Mouse (Mus musculus) frontal cortex, postnatal 36 days (tissue): Measurements from ENCODE around the gene Pcdh15.
A peak's percentile ranks its signal among the peaks of the same experiment; 100 is the strongest.

Experiments
- DNase-seq, 2 experiments: peaks; one replicate each; pipeline ENCODE4 v3.0.0; 2022; ENCODE audit warnings: low spot score in 2 of 2

Gene Pcdh15

DNA sequence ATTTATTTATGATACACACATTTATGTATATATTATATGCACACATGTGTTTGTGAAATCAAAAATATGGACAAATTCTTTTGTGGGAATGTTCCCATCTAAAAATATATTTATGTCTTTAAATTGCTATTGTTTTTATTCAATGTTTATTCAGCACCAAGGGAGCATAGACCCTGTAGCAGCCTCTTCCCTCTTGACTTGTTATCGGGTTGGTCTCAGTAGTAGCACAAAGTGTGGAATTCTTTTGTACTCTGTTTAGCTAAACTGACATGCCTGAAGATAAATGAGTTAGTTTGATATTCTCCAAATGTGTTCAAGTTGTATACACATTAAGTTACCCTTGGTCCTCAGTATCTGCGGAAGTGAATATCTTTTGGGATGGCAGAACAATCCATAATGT, 848.7 kb downstream of the Pcdh15 start:
- no peak for DNase-seq

DNA sequence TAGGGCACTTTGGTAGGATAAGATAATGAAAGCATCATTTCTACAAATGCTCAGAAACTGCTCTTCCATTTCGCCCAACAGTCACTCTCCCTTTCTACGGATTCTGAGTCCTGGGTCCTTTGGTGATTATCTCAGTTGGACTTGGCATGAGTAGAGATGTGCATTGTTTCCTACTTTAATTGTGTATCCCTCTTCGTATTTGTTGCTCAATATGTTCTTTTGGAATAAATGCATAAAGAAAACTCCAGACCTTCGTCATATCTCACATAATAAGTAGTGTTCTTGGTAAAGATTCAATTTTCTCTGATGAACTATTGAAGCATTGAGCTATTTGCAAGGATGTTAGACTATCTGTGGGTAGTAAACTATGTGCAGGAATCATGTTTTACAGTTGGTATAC, 854.2 kb downstream of the Pcdh15 start:
- DNase-seq: no peak

DNA sequence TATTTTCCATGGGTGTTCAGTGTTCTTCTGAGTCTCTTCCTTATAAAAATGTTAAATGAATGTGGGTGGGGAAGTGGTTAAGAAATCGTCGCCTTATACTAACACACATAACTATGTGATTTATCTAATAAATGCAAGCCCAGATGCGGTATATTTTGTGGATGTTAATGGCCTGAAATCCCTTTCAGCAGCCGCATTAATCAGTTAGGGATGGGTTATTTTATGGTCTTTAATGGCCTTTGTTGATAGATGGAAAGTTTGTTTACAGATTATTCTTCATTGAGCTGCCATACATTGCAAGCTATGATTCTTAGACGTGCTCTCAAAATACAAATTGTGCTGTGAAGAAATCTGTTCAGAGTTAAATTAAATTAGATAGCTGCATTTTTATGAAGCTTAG, 884.9 kb downstream of the Pcdh15 start:
- no peak for DNase-seq

DNA sequence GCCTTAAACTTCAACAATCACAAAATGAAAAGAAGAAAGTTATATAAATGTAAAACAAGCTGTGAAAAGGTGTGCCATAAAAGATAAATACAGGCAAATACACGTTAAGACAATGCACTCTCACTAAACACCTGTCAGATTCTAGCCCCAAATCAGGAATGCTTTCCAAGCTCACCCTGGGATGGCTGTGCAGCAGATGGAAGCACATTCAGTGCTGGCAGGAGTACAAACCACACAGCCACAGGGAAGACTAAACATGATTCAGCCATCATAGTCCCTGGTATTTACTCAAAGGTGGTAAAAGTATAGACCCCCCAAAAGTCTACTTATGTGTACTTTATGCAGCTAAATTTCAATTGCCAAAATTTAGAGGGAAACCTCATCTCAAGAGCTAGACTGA, 909.7 kb downstream of the Pcdh15 start:
- no peak for DNase-seq

DNA sequence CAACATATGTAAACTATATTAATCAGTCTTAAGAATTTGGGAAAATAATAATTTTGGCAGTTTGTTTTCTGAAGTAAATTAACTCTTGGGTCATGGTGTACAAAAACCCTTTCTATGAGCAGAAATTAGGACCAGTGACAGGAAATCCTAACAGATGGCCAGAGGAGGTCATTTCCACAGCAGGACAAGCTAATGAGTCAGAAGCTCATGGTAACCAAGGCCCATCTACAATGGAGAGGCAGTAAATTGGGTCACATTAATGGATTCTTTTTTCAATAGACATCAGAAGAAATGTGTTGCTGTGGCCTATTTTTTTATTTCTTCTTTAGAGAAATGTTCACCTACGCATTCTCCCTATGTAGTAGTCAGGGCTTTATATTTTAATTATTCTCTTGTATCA, 923.9 kb downstream of the Pcdh15 start:
- DNase-seq: no peak

DNA sequence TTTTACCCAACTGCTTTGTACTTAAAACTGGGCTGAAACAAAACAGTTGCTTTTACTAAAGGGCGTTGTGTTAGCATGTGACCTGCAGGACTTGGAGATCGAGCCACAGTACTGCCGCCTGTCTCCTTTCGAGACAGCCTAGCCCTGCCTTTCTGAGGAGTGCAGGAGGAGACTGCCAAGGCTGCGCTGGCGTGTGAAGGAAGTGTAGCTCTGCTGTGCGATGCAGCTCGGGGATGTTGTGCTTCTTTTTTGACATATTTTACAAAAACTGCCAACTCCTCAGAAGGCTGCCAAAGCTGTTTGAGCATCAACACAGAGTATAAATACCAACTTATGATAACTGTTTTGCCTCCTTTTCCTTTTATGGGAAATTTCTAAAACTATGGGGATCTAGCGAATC, 953.9 kb downstream of the Pcdh15 start:
- peak; percentile 40 to 56 for DNase-seq

DNA sequence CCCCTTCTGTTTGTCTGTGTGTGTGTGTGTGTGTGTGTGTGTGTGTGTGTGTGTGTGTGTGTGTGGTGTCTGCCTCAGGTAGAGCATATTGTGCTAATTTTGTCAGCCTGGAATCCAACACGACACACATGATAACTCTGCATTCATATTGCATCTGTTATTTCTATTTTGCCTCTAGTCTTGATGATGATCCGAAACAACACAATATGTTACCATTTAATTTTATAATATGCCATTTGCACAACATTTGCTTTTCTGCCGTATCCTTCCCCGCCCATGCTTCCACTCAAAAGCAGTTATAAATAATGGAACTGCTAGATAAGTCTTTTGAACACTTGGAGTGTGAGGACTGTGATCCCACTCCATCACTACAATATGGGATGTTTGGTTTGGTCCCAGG, 987.5 kb downstream of the Pcdh15 start:
- DNase-seq: peak in 1 of 2 experiments; percentile 4

DNA sequence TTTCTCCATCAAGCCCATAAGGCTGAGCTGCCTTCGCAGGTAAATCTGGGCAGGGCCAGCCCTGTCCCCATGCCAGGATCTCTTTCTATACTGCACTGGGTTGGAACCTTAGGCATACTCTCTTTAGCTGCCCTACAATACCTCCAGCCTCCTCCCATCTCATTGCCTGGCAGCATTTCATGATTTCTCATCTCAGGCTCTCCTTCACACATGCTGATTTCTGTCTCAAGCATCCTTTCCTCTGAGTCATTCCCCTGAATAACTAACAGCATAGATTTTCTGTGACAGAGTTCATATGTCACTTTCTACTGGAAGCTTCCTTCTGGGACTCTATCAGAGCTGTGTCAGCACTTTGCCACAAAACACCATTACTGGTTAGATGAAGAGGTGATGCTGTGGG, 999.2 kb downstream of the Pcdh15 start:
- DNase-seq: peak; percentile 8 to 19

DNA sequence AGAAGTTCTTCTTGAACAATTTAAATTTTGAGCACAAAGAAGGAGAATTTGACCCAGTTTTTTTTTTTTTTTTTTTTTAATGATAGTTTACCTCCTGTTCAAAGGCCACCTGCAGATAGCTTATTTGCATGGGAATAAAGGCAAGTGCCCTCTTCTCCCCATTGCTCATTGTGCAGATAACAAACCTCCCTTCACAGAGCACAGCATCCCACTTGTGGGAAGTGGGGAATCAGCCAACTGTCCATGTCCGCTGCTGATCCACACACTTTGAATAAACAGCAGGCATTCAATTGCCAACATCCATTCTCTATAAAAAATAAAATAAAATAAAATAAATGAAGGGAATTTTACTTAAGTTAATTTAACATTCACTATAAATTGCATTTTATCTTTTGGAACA, 1015.0 kb downstream of the Pcdh15 start:
- DNase-seq: no peak

DNA sequence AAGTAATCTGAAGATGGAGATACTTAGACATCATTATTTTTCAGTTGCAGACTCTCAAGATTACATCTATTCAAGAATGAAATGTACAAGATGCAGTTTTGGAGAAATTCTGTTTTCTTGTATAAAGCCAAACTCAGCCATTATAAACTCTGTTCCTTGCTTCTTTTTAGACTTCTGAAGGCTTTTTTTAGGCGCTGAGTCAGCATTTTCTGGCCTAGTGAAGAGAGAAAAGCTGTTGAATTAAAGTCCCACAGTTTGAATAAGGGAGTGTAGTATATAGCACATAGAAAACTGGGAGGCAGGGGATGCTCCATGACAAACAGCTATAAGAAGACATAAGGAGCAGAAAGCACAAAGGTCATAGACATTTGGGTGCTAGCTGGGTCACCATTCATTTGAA, 1017.7 kb downstream of the Pcdh15 start:
- no peak for DNase-seq

DNA sequence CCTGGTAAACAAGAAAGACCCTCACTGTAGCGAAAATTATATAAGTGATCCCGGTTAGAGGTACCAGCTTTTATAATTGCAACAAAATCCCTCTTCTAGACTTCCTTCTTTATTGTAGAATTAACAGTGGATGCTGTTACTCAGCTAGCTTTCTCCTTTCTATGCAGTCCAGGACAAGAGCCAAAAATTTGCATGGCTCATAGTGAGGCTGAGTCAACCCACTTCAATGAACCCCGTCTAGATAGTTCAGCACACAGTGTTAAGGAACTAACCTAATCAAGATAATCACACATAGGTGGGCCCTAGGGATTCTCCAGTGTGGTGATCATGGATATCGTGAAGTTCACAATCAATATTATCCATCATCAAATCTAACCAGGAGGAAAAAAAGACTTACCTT, 1024.3 kb downstream of the Pcdh15 start:
- DNase-seq: no peak

DNA sequence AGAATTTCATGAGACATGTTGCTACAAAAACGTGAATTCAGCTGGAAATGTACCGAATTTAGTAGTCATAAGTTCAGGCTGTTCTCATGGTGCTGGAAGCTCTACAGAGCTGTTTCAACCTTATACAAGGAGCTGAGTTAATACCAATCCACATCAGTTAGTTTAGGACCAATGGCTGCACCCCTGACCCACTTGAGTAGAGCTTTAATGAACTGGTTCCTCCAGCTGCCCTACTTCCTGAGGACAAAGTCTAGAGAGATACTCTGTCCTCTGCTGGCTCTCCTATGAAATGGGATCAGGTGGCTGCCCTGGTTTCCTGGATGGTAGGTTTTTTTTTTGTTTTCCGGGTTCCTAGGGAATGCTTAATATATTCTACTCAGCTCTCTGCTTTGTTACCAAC, 1030.0 kb downstream of the Pcdh15 start:
- DNase-seq: no peak

DNA sequence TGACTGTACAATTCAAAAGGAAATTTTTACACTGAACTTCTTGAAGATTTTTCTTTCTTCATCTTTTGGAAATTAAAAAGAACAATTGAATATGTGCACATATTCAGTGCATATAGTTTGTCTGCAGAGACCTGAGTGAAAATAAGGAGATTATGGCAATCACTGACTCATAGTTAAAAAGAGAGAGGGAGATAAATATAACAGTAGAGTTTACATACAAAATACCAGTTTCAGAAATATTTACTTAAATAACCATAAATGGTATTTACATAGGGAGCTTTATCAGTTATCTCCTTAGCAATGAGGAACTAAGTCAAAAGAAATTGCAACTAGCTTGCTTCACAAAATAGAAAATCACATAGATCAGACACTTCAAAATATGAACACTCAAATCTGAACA, 1030.5 kb downstream of the Pcdh15 start:
- DNase-seq: no peak

DNA sequence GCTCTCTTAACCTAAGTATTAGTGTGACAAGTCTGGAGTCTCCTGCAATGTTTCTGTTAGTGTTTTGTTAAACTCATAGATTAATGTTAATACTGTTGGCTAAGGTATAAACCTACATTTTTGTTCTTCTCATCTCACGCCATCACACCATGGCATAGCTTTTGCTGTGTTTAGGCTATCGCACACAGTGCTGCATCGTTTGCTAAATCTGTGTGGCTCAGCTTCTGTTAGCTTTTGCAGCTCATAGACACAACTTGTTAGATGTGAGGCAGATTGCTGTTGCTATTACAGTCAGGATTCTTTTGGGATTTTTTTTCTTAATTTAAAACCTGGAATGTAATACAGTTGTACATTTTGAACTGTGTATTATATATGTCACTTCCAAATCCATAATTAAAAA, 1031.7 kb downstream of the Pcdh15 start:
- DNase-seq: no peak

DNA sequence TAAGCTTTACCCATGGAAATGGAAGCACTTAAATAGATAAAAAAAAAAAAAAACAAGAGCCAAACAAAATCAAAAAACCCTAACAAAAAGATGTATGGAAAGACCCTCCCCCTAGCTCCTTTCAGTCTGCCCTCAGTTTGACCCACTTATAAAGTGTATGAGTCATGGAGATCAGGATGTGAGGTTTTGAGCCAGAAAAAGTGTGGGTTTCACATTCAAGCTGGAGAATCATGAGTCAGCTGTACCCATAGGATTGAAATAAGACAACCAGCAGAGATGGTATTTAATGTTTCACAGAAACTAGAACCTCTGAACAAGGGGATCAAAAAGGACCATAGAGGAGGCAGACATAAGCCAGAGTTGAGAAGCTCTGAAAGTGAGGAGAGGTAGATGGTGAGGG, 1048.8 kb downstream of the Pcdh15 start:
- peak; percentile 2 to 22 for DNase-seq

DNA sequence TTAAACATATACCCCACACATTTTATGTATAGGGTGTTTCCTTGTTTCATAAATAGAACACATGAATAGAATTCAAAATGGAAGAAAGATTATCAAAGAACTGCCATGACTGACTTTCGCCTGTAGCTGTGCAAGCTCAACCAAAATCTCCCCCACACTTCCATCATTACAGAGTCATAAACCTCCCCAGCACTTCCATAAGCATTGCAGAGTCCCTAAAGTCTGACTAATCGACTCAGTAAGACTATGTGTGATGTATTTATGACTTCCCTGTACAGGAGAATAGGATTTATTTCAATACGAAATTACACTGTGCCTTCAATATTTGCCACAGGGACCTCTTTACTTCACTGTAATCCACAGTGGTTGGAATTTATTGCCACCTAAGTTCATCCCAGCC, 1082.8 kb downstream of the Pcdh15 start:
- DNase-seq: no peak

DNA sequence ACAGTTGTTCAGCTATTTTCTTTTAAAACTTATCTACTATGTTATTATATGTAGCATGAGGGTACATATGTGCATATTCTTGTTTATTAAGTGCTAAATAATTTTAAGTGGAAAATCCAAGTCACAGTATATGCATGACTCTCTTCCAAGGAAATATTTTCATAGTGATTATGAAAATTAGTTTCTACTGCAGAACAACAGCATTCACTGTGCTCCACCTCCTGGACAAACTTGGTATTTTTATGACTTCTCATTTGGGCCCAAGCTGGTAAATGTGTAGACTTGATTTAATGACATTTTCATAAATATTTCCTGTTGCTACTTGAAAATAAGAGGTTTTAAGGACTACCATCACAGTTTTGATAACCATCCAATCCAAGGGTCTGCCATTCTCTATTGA, 1104.5 kb downstream of the Pcdh15 start:
- DNase-seq: peak; percentile 34 to 68

DNA sequence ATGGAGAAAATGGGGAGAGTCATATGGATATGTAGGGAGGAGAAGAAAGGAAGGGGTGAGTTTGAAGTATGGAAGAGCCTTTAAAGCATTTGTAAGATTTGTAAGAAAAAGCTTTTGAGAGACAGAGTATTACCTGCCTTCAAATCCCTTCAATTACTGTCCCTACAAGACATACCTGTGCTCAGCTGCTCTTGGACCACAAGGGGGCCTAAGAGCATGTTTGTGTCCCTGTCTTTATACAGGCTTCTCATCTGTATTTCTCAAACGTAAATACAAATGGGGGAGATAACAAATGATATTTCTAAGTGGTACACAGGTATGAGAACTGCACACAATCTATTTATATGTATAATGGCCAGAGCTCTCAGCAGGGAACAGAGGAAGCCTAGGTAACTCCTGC, 1118.1 kb downstream of the Pcdh15 start:
- DNase-seq: no peak

DNA sequence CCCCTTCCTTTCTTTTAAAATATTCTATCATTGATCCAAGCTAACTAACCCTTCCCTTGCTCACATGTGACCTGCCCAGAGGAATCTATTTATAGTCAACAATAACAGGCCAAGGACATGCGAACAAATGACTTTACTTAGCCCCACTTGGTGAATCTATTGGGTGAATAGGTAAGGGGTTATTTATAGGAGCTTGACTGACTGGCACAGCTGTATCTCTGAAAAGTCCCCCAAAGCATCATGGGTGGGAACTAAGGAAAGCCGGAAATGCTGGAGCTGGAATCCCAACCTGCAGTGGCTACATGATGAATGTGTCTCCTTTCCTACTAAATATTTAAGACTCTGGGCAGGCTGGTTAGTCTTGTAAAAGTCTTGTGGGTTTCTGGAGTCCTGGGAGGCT, 1121.3 kb downstream of the Pcdh15 start:
- no peak for DNase-seq

DNA sequence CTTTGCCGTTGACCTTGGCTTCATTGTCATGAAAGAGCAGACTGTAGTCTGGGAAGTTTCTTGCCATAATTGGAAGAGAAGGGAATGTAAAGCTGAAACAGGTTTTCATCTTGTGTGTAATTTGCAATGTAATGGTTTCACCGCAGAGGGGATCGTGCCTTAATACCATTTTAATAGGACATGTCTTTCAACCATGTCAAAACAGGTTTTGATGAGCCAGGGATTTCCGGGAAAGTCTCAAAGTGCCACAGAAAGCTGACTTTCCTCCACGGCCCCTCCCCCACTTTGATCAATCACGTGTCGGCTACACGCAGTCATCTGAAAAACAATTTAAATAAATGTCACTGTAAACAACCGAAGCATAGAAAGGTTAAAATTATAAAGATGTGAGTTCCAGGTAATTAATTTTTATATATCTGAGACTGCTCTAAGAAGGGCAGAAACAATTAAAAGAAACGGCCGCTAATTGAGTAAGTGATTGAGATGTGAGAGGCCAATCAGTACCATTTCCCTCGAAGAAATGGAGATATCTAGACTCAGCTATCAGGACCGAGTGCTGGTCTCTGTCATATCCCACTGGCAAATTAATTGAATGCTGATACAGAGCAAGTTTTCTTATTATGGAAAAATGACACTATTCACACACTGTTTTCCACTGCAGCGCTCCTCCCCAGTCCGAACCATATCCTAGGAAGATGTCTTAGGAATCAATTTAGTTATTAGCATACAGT, 1158.7 kb downstream of the Pcdh15 start:
- no peak for DNase-seq

DNA sequence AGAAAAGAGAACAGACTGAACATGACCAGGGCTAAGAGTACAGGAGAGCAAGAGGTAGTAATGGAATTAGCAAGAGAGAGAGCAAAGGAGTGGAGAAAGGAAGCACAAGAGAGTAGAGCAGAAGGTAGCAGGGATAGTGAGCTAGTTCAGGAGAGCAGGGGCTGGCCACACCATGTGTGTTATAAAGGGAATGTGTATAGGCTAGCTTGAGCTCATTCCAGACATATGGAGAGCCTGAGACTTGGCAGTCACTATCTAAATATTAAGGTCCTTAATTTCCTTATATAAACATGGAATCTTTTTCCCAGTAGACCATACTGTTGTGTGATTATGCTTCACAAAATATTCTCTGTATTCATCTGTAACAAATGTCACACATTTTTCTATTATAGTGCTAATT, 1159.5 kb downstream of the Pcdh15 start:
- DNase-seq: no peak

DNA sequence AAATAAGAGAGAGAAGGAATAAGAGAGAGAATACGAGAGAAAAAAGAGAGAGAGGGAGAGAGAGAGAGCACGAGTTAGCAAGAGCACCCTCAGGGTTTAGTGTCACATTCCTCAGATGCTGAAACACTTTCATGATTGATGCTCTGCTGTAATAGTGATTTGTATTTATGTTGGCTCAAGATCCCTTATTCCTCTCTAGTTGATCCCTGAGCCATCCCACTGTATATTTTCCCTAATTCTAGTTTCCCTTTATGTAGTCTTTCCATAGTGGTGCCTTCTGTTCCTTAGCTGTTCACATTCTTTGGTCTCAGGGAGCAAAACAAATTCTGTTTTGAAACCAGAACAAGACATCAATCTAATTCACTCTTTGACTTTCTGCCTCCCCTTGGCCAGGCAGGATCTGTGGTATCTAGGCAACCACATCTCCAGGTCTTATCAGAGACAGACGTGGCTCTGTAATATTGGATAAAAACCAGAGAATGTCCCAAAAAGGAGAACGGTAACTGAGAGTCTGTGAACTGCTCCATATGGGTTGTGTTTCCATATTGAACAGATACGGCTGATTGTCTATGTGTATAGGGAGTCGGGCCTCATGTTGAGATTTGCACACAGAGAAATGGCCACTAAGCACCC, 1170.6 kb downstream of the Pcdh15 start:
- no peak for DNase-seq

DNA sequence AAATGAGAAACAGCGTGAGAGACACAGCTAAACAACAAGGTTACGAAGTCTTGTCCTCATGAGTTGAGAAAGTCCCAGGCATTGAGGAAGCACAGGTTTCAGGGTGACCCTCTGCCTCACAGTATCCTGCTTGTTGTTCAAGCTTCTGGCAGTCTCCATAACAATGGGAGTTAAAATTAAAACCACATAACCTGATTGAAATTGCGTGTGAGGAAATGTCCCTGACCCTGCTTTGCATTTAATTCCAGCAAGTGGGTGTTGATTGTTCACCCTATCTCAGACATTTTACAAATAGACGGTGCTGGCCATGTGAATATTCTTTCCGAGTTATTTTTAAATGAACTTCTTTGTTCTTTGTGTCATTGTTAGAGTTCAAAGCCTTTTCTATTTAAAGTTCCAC, 1171.8 kb downstream of the Pcdh15 start:
- DNase-seq: no peak

DNA sequence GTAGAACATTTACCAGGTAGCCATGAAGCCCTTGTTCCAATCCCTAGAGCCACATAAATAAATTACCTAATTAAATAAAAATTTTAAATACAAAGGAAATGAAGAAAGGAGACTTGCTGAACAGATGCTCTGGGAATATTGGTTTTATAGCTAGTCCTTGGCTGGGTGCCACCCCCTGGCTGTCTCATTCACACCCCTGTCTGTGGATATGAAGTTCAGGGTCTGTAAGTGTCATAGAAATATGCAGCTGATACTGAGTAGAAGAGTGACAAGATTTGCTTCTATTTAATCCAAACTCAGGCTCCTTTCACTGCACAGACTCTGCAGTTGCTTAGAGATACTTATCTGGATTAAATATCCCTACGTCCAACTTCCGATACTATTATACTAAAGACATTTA, 1205.0 kb downstream of the Pcdh15 start:
- no peak for DNase-seq
